Mouse (Mus musculus) erythroblast, adult 5-6 weeks (primary cell): Measurements from ENCODE around the gene Hsd17b6. TPM values are rescaled to one million over a fixed set of nuclear protein-coding genes. Genes with fewer than 3 reads are reported as not detected.

Experiments used
- ATAC-seq: replicated peaks from 2 replicates; pipeline ENCODE4 v1.8.0; 2016; ENCODE audit warnings: moderate number of reproducible peaks, mild to moderate bottlenecking, moderate TSS enrichment, inconsistent platforms; ENCODE audit not compliant: poor library complexity, low FRiP score, severe bottlenecking
- total RNA-seq, 2 experiments: library from RNA; stranded (forward) in 1 of 2; stranded (reverse) in 1 of 2; fragments of 150-400 nt in 1 of 2; fragments of 200-764, 138-1000 nt in 1 of 2; gene quantifications; 2 replicates each; pipeline versions ENCODE4 v1.2.3 to v1.2.4; 2015 to 2017; ENCODE audit warnings: low replicate concordance in 2 of 2

Gene Hsd17b6
- total RNA-seq, 2 experiments from 2014 or later, result not detected

- ATAC-seq, result no peak
These were observed 56.0 kb downstream of the Hsd17b6 start for GRCm38 (mm10) chr10:127951390-127951789.

GRCm38 (mm10) chr10:127949596-127950130, 57.7 kb downstream of the Hsd17b6 start:
- no peak for ATAC-seq

DNA sequence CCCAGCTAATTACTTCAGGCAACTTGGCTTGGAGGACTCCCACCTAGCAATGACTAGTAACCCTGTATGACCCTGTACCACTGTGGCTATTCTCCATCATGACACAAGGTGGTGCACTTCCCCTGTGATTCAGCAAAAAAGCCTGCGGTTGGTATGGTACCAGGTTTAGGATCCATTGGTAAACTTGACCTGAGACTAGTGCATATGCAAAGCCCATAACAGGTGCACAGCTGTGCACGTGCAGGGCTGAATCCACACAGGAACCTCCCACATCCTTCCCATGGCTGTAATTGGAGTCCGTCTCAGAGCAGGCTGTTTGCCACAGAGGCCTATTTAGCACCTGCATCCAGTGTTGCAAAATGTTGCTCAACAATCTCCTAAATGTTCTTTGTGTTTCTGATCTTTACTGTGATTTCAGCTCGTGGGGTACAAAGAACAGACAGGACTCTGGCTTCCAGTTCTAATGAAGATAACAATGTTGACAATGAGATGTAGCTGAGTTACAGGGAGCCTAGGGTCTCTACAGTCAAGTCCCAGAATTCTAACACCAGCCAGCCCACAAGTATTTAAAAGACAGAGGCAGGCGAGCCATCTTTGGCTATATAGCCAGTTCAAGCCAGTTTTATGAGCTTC, 61.9 kb downstream of the Hsd17b6 start:
- ATAC-seq, result peak; percentile 82

Other genes with a start within 250 kb of the Hsd17b6 start
- gene Rdh1, start 247.9 kb downstream of the Hsd17b6 start, total RNA-seq (2015; ENCODE audit: low replicate concordance), result not detected in 2 replicates
- 0.14 TPM in 1 of 2 replicates, not detected in the other for gene Rdh1, start 247.9 kb downstream of the Hsd17b6 start, total RNA-seq (2017; ENCODE audit: low replicate concordance)
- not detected in 2 replicates for gene Rdh16f1, start 247.8 kb downstream of the Hsd17b6 start, total RNA-seq (2015; ENCODE audit: low replicate concordance)
- not detected in 2 replicates for gene Rdh16f1, start 247.8 kb downstream of the Hsd17b6 start, total RNA-seq (2017; ENCODE audit: low replicate concordance)
- gene Rdh9, start 231.2 kb downstream of the Hsd17b6 start, total RNA-seq (2015; ENCODE audit: low replicate concordance), result not detected in 2 replicates
- not detected in 2 replicates for gene Rdh9, start 231.2 kb downstream of the Hsd17b6 start, total RNA-seq (2017; ENCODE audit: low replicate concordance)
- not detected in 2 replicates for gene Rdh16, start 206.5 kb downstream of the Hsd17b6 start, total RNA-seq (2015; ENCODE audit: low replicate concordance)
- not detected in 2 replicates for gene Rdh16, start 206.5 kb downstream of the Hsd17b6 start, total RNA-seq (2017; ENCODE audit: low replicate concordance)
- not detected in 2 replicates for gene Rdh19, start 157.7 kb downstream of the Hsd17b6 start, total RNA-seq (2015; ENCODE audit: low replicate concordance)
- gene Rdh19, start 157.7 kb downstream of the Hsd17b6 start, total RNA-seq (2017; ENCODE audit: low replicate concordance), result not detected in 2 replicates
- gene Rdh16f2, start 141.1 kb downstream of the Hsd17b6 start, total RNA-seq (2015; ENCODE audit: low replicate concordance), result not detected in 2 replicates
- gene Rdh16f2, start 141.1 kb downstream of the Hsd17b6 start, total RNA-seq (2017; ENCODE audit: low replicate concordance), result not detected in 2 replicates
- gene Rdh7, start 118.8 kb downstream of the Hsd17b6 start, total RNA-seq (2015; ENCODE audit: low replicate concordance), result not detected in 2 replicates
- not detected in 2 replicates for gene Rdh7, start 118.8 kb downstream of the Hsd17b6 start, total RNA-seq (2017; ENCODE audit: low replicate concordance)
- gene Sdr9c7, start 109.1 kb downstream of the Hsd17b6 start, total RNA-seq (2015; ENCODE audit: low replicate concordance), result not detected in 2 replicates
- not detected in 2 replicates for gene Sdr9c7, start 109.1 kb downstream of the Hsd17b6 start, total RNA-seq (2017; ENCODE audit: low replicate concordance)
- gene Prim1, start 7.6 kb upstream of the Hsd17b6 start, total RNA-seq (2015; ENCODE audit: low replicate concordance), result 37.6 and 56.5 TPM in 2 replicates
- 44.7 and 56.1 TPM in 2 replicates for gene Prim1, start 7.6 kb upstream of the Hsd17b6 start, total RNA-seq (2017; ENCODE audit: low replicate concordance)
- gene Naca, start 28.0 kb upstream of the Hsd17b6 start, total RNA-seq (2015; ENCODE audit: low replicate concordance), result 219 and 262 TPM in 2 replicates
- 350 and 361 TPM in 2 replicates for gene Naca, start 28.0 kb upstream of the Hsd17b6 start, total RNA-seq (2017; ENCODE audit: low replicate concordance)
- 44.0 and 46.6 TPM in 2 replicates for gene Ptges3, start 51.3 kb upstream of the Hsd17b6 start, total RNA-seq (2015; ENCODE audit: low replicate concordance)
- 65.1 and 65.8 TPM in 2 replicates for gene Ptges3, start 51.3 kb upstream of the Hsd17b6 start, total RNA-seq (2017; ENCODE audit: low replicate concordance)
- gene Atp5b, start 75.7 kb upstream of the Hsd17b6 start, total RNA-seq (2015; ENCODE audit: low replicate concordance), result 477 and 544 TPM in 2 replicates
- 410 and 537 TPM in 2 replicates for gene Atp5b, start 75.7 kb upstream of the Hsd17b6 start, total RNA-seq (2017; ENCODE audit: low replicate concordance)
- 80.3 and 86.5 TPM in 2 replicates for gene Baz2a, start 84.0 kb upstream of the Hsd17b6 start, total RNA-seq (2015; ENCODE audit: low replicate concordance)
- 71.0 and 73.5 TPM in 2 replicates for gene Baz2a, start 84.0 kb upstream of the Hsd17b6 start, total RNA-seq (2017; ENCODE audit: low replicate concordance)
- 1.9 and 5.0 TPM in 2 replicates for gene Rbms2, start 172.7 kb upstream of the Hsd17b6 start, total RNA-seq (2015; ENCODE audit: low replicate concordance)
- gene Rbms2, start 172.7 kb upstream of the Hsd17b6 start, total RNA-seq (2017; ENCODE audit: low replicate concordance), result 0.51 and 6.8 TPM in 2 replicates
- gene Gls2, start 186.8 kb upstream of the Hsd17b6 start, total RNA-seq (2015; ENCODE audit: low replicate concordance), result 3.8 TPM in 2 replicates
- gene Gls2, start 186.8 kb upstream of the Hsd17b6 start, total RNA-seq (2017; ENCODE audit: low replicate concordance), result 0.60 and 0.84 TPM in 2 replicates
- gene Spryd4, start 204.2 kb upstream of the Hsd17b6 start, total RNA-seq (2015; ENCODE audit: low replicate concordance), result 6.3 and 6.7 TPM in 2 replicates
- 1.4 and 3.1 TPM in 2 replicates for gene Spryd4, start 204.2 kb upstream of the Hsd17b6 start, total RNA-seq (2017; ENCODE audit: low replicate concordance)
- not detected in 2 replicates for gene Mip, start 218.2 kb upstream of the Hsd17b6 start, total RNA-seq (2015; ENCODE audit: low replicate concordance)
- 0.84 and 0.85 TPM in 2 replicates for gene Mip, start 218.2 kb upstream of the Hsd17b6 start, total RNA-seq (2017; ENCODE audit: low replicate concordance)
- gene Timeless, start 224.5 kb upstream of the Hsd17b6 start, total RNA-seq (2015; ENCODE audit: low replicate concordance), result 4.0 and 6.3 TPM in 2 replicates
- gene Timeless, start 224.5 kb upstream of the Hsd17b6 start, total RNA-seq (2017; ENCODE audit: low replicate concordance), result 39.4 and 44.5 TPM in 2 replicates
- gene Apon, start 246.5 kb upstream of the Hsd17b6 start, total RNA-seq (2015; ENCODE audit: low replicate concordance), result 1.7 TPM in 1 of 2 replicates, not detected in the other
- gene Apon, start 246.5 kb upstream of the Hsd17b6 start, total RNA-seq (2017; ENCODE audit: low replicate concordance), result 1.5 TPM in 1 of 2 replicates, not detected in the other